Mouse (Mus musculus): ENCODE measurements around the gene Nrxn1.

GRCm38 (mm10) chr17:90808256-90808655, 284.6 kb downstream of the Nrxn1 start:
- no peak for TF ChIP-seq USF1 (IDR thresholded peaks at IDR 0.05; ENCODE audit: low read depth)
- no peak for TF ChIP-seq POLR2A (IDR thresholded peaks at IDR 0.05; ENCODE audit: insufficient read length, low read depth)
- TF ChIP-seq MAX (IDR thresholded peaks at IDR 0.05; ENCODE audit: low read depth) = no peak
